Mouse (Mus musculus) embryo, embryonic 10 days (tissue): ENCODE measurements around the gene Wapl.

Source experiments
- DNase-seq: peaks from one replicate; pipeline ENCODE4 v3.0.0-alpha.2; 2015; ENCODE audit warnings: low spot score

The Wapl gene

GRCm38 (mm10) chr14:34673395-34674228, at the start of gene Wapl:
Gene Wapl (plus strand): TSS chr14:34673928.
- peak; percentile 97 for DNase-seq

GRCm38 (mm10) chr14:34626824-34627223, 46.9 kb upstream of the Wapl start:
- no peak for DNase-seq

- no peak for DNase-seq
These were observed 40.8 kb upstream of the Wapl start for GRCm38 (mm10) chr14:34632722-34633448.

- no peak for DNase-seq
These were observed 38.5 kb upstream of the Wapl start for GRCm38 (mm10) chr14:34635192-34635591.

GRCm38 (mm10) chr14:34635721-34636120, 38.0 kb upstream of the Wapl start:
- no peak for DNase-seq

GRCm38 (mm10) chr14:34644140-34644539, 29.6 kb upstream of the Wapl start:
- no peak for DNase-seq

GRCm38 (mm10) chr14:34647870-34648475, 25.8 kb upstream of the Wapl start:
- no peak for DNase-seq

- no peak for DNase-seq
These were observed 16.6 kb upstream of the Wapl start for GRCm38 (mm10) chr14:34657131-34657530.

- peak; percentile 13 for DNase-seq
These were observed 13.4 kb upstream of the Wapl start for GRCm38 (mm10) chr14:34660351-34660787.

- DNase-seq: peak; percentile 17
These were observed 12.7 kb upstream of the Wapl start for GRCm38 (mm10) chr14:34660788-34661591.

GRCm38 (mm10) chr14:34661621-34662477, 11.9 kb upstream of the Wapl start:
- peak; percentile 57 for DNase-seq

GRCm38 (mm10) chr14:34662478-34662826, 11.3 kb upstream of the Wapl start:
- DNase-seq: no peak

GRCm38 (mm10) chr14:34663381-34663780, 10.3 kb upstream of the Wapl start:
- peak; percentile 74 for DNase-seq

- DNase-seq: no peak
These were observed 4.6 kb upstream of the Wapl start for GRCm38 (mm10) chr14:34669082-34669481.

- no peak for DNase-seq
These were observed 3.5 kb upstream of the Wapl start for GRCm38 (mm10) chr14:34670256-34670655.

GRCm38 (mm10) chr14:34674229-34674791, 582 bp downstream of the Wapl start:
- peak; percentile 42 for DNase-seq

GRCm38 (mm10) chr14:34674932-34675331, 1.2 kb downstream of the Wapl start:
- no peak for DNase-seq

GRCm38 (mm10) chr14:34675347-34675865, 1.7 kb downstream of the Wapl start:
- DNase-seq: no peak

- DNase-seq: no peak
These were observed 7.1 kb downstream of the Wapl start for GRCm38 (mm10) chr14:34680815-34681214.

GRCm38 (mm10) chr14:34684989-34685388, 11.3 kb downstream of the Wapl start:
- no peak for DNase-seq
